Comparison of ENCODE assay signal across 8 mouse cellular contexts in genomic region chr4:145193991-145194511, GRCm38 (mm10). TPM values are rescaled to one million over a fixed set of nuclear protein-coding genes. Genes with fewer than 3 reads are reported as not detected.
DNase-seq lines count a peak whose midpoint lies in the region; ATAC-seq lines count a peak whose summit lies in the region.

No protein-coding gene starts in this region.

- no peak; the same call in 1 of the 2 replicates for ATAC-seq in hindbrain, embryonic 13.5 days (ENCODE audit: low FRiP score)
- ATAC-seq in limb, embryonic 15.5 days (ENCODE audit: insufficient number of reproducible peaks, low FRiP score, low TSS enrichment, low read depth): peak; percentile 52
- ATAC-seq in midbrain, embryonic 15.5 days (replicated peaks): no peak; the same call in 1 of the 2 replicates

- DNase-seq in thymus, postnatal 14 days: peak; percentile 27
- DNase-seq in thymus, postnatal 25 days: no peak
- peak; percentile 57 to 63 for DNase-seq in cerebellum, postnatal 14 days
- DNase-seq in gastrocnemius, adult 18-20 months (ENCODE audit: low spot score): peak; percentile 92
- DNase-seq in urinary bladder, postnatal 14 days (ENCODE audit: low spot score): peak; percentile 35

- H3K27me3 ChIP-seq in hindbrain, embryonic 13.5 days: no peaks in the 10 kb centered on the region
- no peaks in the 10 kb centered on the region for H3K27me3 ChIP-seq in limb, embryonic 15.5 days
- H3K27me3 ChIP-seq in midbrain, embryonic 15.5 days (replicated peaks): no peaks in the 10 kb centered on the region

- peak overlapping the region; percentile 76 for H3K27ac ChIP-seq in hindbrain, embryonic 13.5 days
- H3K27ac ChIP-seq in limb, embryonic 15.5 days: peak overlapping the region; percentile 86
- H3K27ac ChIP-seq in midbrain, embryonic 15.5 days: peak overlapping the region; percentile 81

- WGBS in hindbrain, embryonic 13.5 days: 1% methylated on average over 10 of the region's 10 CpGs
- under 1% methylated on average over 10 of the region's 10 CpGs for WGBS in limb, embryonic 15.5 days
- 2% methylated on average over 10 of the region's 10 CpGs for WGBS in midbrain, embryonic 15.5 days

- H3K9ac ChIP-seq in hindbrain, embryonic 13.5 days: peak overlapping the region; percentile 97
- H3K9ac ChIP-seq in limb, embryonic 15.5 days: peak overlapping the region; percentile 71
- peak overlapping the region; percentile 83 for H3K9ac ChIP-seq in midbrain, embryonic 15.5 days

- no peaks in the 10 kb centered on the region for H3K9me3 ChIP-seq in hindbrain, embryonic 13.5 days
- no peaks in the 10 kb centered on the region for H3K9me3 ChIP-seq in limb, embryonic 15.5 days
- no peaks in the 10 kb centered on the region for H3K9me3 ChIP-seq in midbrain, embryonic 15.5 days

- peaks cover 19% of the 10 kb centered on the region for H3K4me1 ChIP-seq in hindbrain, embryonic 13.5 days (replicated peaks)
- peaks cover 22% of the 10 kb centered on the region for H3K4me1 ChIP-seq in limb, embryonic 15.5 days
- H3K4me1 ChIP-seq in midbrain, embryonic 15.5 days: peaks cover 18% of the 10 kb centered on the region

- H3K4me3 ChIP-seq in hindbrain, embryonic 13.5 days: peak overlapping the region; percentile 98
- peak overlapping the region; percentile 98 for H3K4me3 ChIP-seq in limb, embryonic 15.5 days
- peak overlapping the region; percentile 82 for H3K4me3 ChIP-seq in midbrain, embryonic 15.5 days

- peak overlapping the region; percentile 98 for H3K4me2 ChIP-seq in hindbrain, embryonic 13.5 days
- H3K4me2 ChIP-seq in limb, embryonic 15.5 days: peak overlapping the region; percentile 74
- H3K4me2 ChIP-seq in midbrain, embryonic 15.5 days: peak overlapping the region; percentile 81

- peaks cover 13% of the 10 kb centered on the region for H3K36me3 ChIP-seq in hindbrain, embryonic 13.5 days
- peaks cover 13% of the 10 kb centered on the region for H3K36me3 ChIP-seq in limb, embryonic 15.5 days
- H3K36me3 ChIP-seq in midbrain, embryonic 15.5 days (replicated peaks): peaks cover 3% of the 10 kb centered on the region; the same call in 1 of the 2 replicates

RNA-seq across cellular contexts. Expression of gene Vps13d, which starts 0.8 kb away (rescaled TPM):
- total RNA-seq in gastrocnemius, adult 18-20 months (2021): 10 to 100 TPM; 28.7 to 34.3 TPM
- 8.7 and 9.2 TPM in 2 replicates for polyA plus RNA-seq in hindbrain, embryonic 13.5 days (2015; fragmentation: Nextera tagmentation; extraction: Ambion mirVana)
- 11.1 and 14.3 TPM in 2 replicates for polyA plus RNA-seq in limb, embryonic 15.5 days (2015; fragmentation: Nextera tagmentation; extraction: Ambion mirVana)
- polyA plus RNA-seq in midbrain, embryonic 15.5 days (2015; fragmentation: Nextera tagmentation; extraction: Ambion mirVana): 9.6 and 11.1 TPM in 2 replicates

RNA-seq across cellular contexts. Expression of gene Tnfrsf1b, which starts 52.6 kb away (rescaled TPM):
- 1 to 10 TPM; 1.5 to 2.9 TPM for total RNA-seq in gastrocnemius, adult 18-20 months (2021)
- polyA plus RNA-seq in hindbrain, embryonic 13.5 days (2015; fragmentation: Nextera tagmentation; extraction: Ambion mirVana): 3.2 and 4.1 TPM in 2 replicates
- 4.5 and 6.3 TPM in 2 replicates for polyA plus RNA-seq in limb, embryonic 15.5 days (2015; fragmentation: Nextera tagmentation; extraction: Ambion mirVana)
- polyA plus RNA-seq in midbrain, embryonic 15.5 days (2015; fragmentation: Nextera tagmentation; extraction: Ambion mirVana): 3.1 and 4.3 TPM in 2 replicates
